Mouse (Mus musculus) lung, embryonic 15.5 days (tissue): Measurements from ENCODE around the gene Gsdma3. TPM values are rescaled to one million over a fixed set of nuclear protein-coding genes. Genes with fewer than 3 reads are reported as not detected.
A peak's percentile ranks its signal among the peaks of the same experiment; 100 is the strongest.
"Not testable (repeated sequence)": the region's sequence is repeated elsewhere in the genome, so short reads cannot be mapped to it uniquely, and the experiment has no call there.

Experiments used
- ATAC-seq: fragments of 200-750 bp; cut with Nextera tagmentation; 2 replicates; pipeline ENCODE4 v1.8.0; 2017; ENCODE audit warnings: moderate number of reproducible peaks, borderline replicate concordance; ENCODE audit not compliant: low FRiP score, low TSS enrichment; ENCODE audit errors: extremely low read depth
- H3K27ac ChIP-seq: fragments of 300-500 bp; sonication (generic); 2 replicates; pipeline ENCODE4 v1.5.1; 2015; ENCODE audit warnings: moderate library complexity, mild to moderate bottlenecking, inconsistent platforms
- H3K27me3 ChIP-seq: fragments of 300-500 bp; sonication (generic); 2 replicates; pipeline ENCODE4 v1.6.1; 2015; ENCODE audit warnings: inconsistent platforms
- H3K36me3 ChIP-seq: fragments of 300-500 bp; sonication (generic); 2 replicates; pipeline ENCODE4 v1.6.1; 2015; ENCODE audit warnings: inconsistent platforms
- H3K4me1 ChIP-seq: fragments of 300-500 bp; sonication (generic); 2 replicates; pipeline ENCODE4 v1.6.1; 2015; ENCODE audit warnings: inconsistent platforms
- H3K4me2 ChIP-seq: fragments of 300-500 bp; sonication (generic); 2 replicates; pipeline ENCODE4 v1.6.1; 2015; ENCODE audit warnings: inconsistent platforms, mild to moderate bottlenecking, moderate library complexity
- H3K4me3 ChIP-seq: fragments of 300-500 bp; sonication (generic); 2 replicates; pipeline ENCODE4 v1.5.1; 2015; ENCODE audit warnings: mild to moderate bottlenecking, inconsistent platforms
- H3K9ac ChIP-seq: fragments of 300-500 bp; sonication (generic); 2 replicates; pipeline ENCODE4 v1.6.1; 2015; ENCODE audit warnings: inconsistent platforms
- H3K9me3 ChIP-seq: fragments of 300-500 bp; sonication (generic); 2 replicates; pipeline ENCODE4 v1.6.1; 2016; ENCODE audit warnings: inconsistent platforms
- WGBS: fragments of 180-500 bp; shearing (Covaris S2); methylation state at CpG from one replicate; pipeline ENCODE4 v1.1.7; 2015; 5-methylcytosine and 5-hydroxymethylcytosine counted together
- polyA plus RNA-seq: library from polyadenylated mRNA; unstranded; fragments of >200 nt; fragmentation: Nextera tagmentation; extraction: Ambion mirVana; gene quantifications from 2 replicates; pipeline ENCODE4 v1.2.1, GENCODE M21; 2015

The Gsdma3 gene
- polyA plus RNA-seq, 1 experiment from 2014 or later: not detected

- no peaks in the 10 kb centered on the region for H3K4me1 ChIP-seq
- H3K36me3 ChIP-seq: no peaks in the 10 kb centered on the region
- no peak overlapping the region for H3K4me3 ChIP-seq
- ATAC-seq: no peak
- no peak overlapping the region for H3K27ac ChIP-seq
- 72% methylated on average over 5 of the region's 5 CpGs for WGBS
- no peak overlapping the region for H3K4me2 ChIP-seq
- H3K9me3 ChIP-seq: no peaks in the 10 kb centered on the region
- no peak overlapping the region for H3K9ac ChIP-seq
- H3K27me3 ChIP-seq: peaks cover 11% of the 10 kb centered on the region; the same call in 1 of the 2 replicates
Measured at GRCm38 (mm10) chr11:98672482-98672881, 46.3 kb downstream of the Gsdma3 start.

- 13% methylated on average over 7 of the region's 7 CpGs for WGBS
- not testable (repeated sequence) for H3K4me3 ChIP-seq, H3K9ac ChIP-seq, H3K27me3 ChIP-seq, H3K4me2 ChIP-seq, H3K27ac ChIP-seq, H3K36me3 ChIP-seq, H3K9me3 ChIP-seq, H3K4me1 ChIP-seq
- peak; percentile 46; the same call in 1 of the 2 replicates for ATAC-seq
Measured at GRCm38 (mm10) chr11:98673136-98673535, 47.0 kb downstream of the Gsdma3 start.

- no peak for ATAC-seq
- no peaks in the 10 kb centered on the region for H3K9me3 ChIP-seq
- WGBS: 29% methylated on average over 7 of the region's 7 CpGs
- H3K27ac ChIP-seq: no peak overlapping the region
- H3K27me3 ChIP-seq: no peaks in the 10 kb centered on the region; the same call in 1 of the 2 replicates
- H3K9ac ChIP-seq: no peak overlapping the region
- no peak overlapping the region for H3K4me2 ChIP-seq
- H3K4me3 ChIP-seq: no peak overlapping the region
- no peaks in the 10 kb centered on the region for H3K36me3 ChIP-seq
- no peaks in the 10 kb centered on the region for H3K4me1 ChIP-seq
Measured at GRCm38 (mm10) chr11:98675829-98676363, 49.7 kb downstream of the Gsdma3 start.

DNA sequence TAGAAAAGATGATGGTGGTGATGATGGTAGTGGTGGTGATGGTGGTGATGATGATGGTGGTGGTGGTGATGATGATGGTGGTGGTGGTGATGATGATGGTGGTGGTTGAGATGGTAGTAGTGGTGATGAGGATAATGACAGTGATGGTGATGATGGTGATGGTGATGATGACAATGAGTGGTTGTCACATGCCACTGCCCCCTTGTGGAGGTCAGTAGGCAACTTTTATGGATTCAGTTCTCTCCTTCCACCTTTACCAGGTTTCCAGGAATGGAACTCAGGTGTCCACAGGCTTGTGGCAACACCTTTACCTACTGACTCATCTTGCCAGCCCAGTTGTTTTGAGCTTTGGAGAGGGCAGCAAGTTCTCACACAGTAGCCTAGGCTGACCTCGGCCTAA lies 53.9 kb downstream of the Gsdma3 start:
- Histone ChIP-seq H3K27ac (no peak overlapping the region), H3K4me3 (no peak overlapping the region), H3K9me3 (no peaks in the 10 kb centered on the region), H3K27me3 (no peaks in the 10 kb centered on the region), H3K36me3 (peaks cover 1% of the 10 kb centered on the region; the same call in 1 of the 2 replicates), H3K9ac (no peak overlapping the region), H3K4me1 (peaks cover 15% of the 10 kb centered on the region), H3K4me2 (no peak overlapping the region)
- no peak for ATAC-seq
- WGBS: 89% methylated on average over 1 of the region's 1 CpGs

GRCm38 (mm10) chr11:98680595-98680994 lies 54.4 kb downstream of the Gsdma3 start:
- ATAC-seq, H3K9me3 ChIP-seq, H3K36me3 ChIP-seq, H3K4me2 ChIP-seq, H3K27ac ChIP-seq, H3K4me3 ChIP-seq, H3K27me3 ChIP-seq, H3K9ac ChIP-seq: not testable (repeated sequence)
- 87% methylated on average over 4 of the region's 4 CpGs for WGBS
- peaks cover 15% of the 10 kb centered on the region for H3K4me1 ChIP-seq

GRCm38 (mm10) chr11:98681186-98681585 lies 55.0 kb downstream of the Gsdma3 start:
- Histone ChIP-seq H3K4me3 (no peak overlapping the region), H3K4me2 (no peak overlapping the region; the same call in 1 of the 2 replicates)
- 83% methylated on average over 4 of the region's 4 CpGs for WGBS

DNA sequence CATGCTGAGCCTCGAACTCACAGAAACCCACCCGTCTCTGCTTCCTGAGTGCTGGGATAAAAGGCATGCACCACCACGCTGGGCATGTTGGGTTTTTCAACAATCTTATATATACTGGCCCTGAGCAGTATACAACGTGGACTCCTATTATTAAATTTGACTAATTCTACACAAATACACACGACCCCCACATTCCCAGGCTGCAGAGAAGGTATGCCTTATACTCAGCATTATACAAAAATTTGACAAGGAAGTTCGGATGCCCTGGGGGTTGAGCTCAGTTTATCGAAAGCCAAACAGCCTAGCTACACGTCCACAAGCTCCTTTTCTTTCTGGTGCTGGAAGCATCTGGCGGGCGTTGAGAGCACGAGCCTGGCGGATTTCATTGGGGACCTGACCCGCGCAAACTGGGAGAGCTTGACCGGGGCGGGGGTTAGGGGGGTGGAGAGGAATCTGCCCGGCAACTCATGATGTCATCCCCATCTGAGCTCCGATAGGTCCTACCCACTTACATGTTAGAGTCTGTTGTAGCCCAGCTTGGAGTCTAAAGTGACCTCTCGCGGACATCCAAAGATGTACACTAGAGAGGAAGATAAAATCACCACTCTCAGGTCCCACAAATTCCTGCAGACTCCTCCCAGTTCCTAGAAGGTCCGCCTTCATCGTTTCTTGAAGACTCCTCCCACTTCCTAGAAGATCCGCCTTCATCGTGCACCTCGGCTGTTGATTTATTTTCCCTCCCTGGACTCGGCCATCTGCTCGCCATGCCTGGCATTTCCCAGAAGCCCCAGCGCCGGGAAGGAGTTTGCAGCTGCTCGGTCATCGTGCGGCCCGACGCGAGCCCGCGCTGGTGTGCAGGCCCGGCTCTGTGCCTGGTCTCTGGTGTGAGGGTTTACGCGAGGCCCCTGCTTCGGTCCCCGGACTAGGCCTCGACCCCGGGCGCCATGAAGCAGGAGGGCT lies 55.9 kb downstream of the Gsdma3 start, which contains the start of gene Psmd3:
Psmd3 (plus strand) TSS at position 769 of the 960 bp plus-strand sequence.
- H3K4me3 ChIP-seq: peak within 1 kb of the TSS; percentile 92
- peak within 1 kb of the TSS; percentile 82 for H3K4me2 ChIP-seq
- H3K4me1 ChIP-seq: peaks cover 15% of the 10 kb centered on the region
- ATAC-seq: peak; percentile 95
- 4% methylated on average over 45 of the region's 45 CpGs for WGBS
- no peaks in the 10 kb centered on the region for H3K9me3 ChIP-seq
- H3K27ac ChIP-seq: peak within 1 kb of the TSS; percentile 74
- H3K9ac ChIP-seq: peak within 1 kb of the TSS; percentile 96
- no peaks in the 10 kb centered on the region for H3K27me3 ChIP-seq
- H3K36me3 ChIP-seq: peaks cover 21% of the 10 kb centered on the region

More at GRCm38 (mm10) chr11:98681186-98681585, 55.0 kb downstream of the Gsdma3 start:
- Histone ChIP-seq H3K36me3 (peaks cover 13% of the 10 kb centered on the region), H3K9me3 (no peaks in the 10 kb centered on the region), H3K9ac (no peak overlapping the region), H3K27me3 (no peaks in the 10 kb centered on the region), H3K27ac (no peak overlapping the region), H3K4me1 (peaks cover 15% of the 10 kb centered on the region)
- no peak for ATAC-seq

GRCm38 (mm10) chr11:98682811-98683210 lies 56.7 kb downstream of the Gsdma3 start:
- peak overlapping the region; percentile 82 for H3K4me2 ChIP-seq
- H3K4me1 ChIP-seq: peaks cover 15% of the 10 kb centered on the region
- H3K27ac ChIP-seq: peak overlapping the region; percentile 74
- peak overlapping the region; percentile 96 for H3K9ac ChIP-seq
- no peaks in the 10 kb centered on the region for H3K27me3 ChIP-seq
- ATAC-seq: peak; percentile 37
- under 1% methylated on average over 23 of the region's 23 CpGs for WGBS
- no peaks in the 10 kb centered on the region for H3K9me3 ChIP-seq
- peaks cover 29% of the 10 kb centered on the region for H3K36me3 ChIP-seq
- H3K4me3 ChIP-seq: peak overlapping the region; percentile 92

DNA sequence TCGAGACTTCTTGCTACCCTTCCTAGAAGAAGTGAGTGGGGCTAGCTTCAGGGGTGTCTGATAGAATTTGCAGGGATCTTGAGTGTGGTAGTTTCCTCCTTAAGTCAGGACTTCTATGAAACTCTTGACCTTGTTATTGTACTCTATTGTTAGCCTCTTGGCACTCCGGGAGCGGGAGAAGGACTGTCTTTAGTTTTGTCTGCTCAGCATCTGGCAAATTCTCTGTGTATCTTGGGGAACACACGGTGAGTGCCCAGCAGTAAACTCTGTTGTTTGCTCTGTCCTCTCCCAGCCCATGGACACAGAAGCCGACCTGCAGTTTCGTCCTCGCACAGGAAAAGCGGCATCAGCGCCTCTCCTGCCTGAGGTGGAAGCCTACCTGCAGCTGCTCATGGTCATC lies 59.5 kb downstream of the Gsdma3 start:
- Histone ChIP-seq H3K36me3 (peaks cover 49% of the 10 kb centered on the region), H3K9ac (no peak overlapping the region), H3K27ac (no peak overlapping the region), H3K27me3 (no peaks in the 10 kb centered on the region), H3K4me3 (no peak overlapping the region), H3K4me2 (no peak overlapping the region), H3K4me1 (peaks cover 15% of the 10 kb centered on the region), H3K9me3 (no peaks in the 10 kb centered on the region)
- WGBS: 90% methylated on average over 9 of the region's 9 CpGs
- no peak for ATAC-seq

GRCm38 (mm10) chr11:98686976-98687375 lies 60.8 kb downstream of the Gsdma3 start:
- H3K4me3 ChIP-seq: no peak overlapping the region
- no peak for ATAC-seq
- 84% methylated on average over 4 of the region's 4 CpGs for WGBS
- no peak overlapping the region for H3K9ac ChIP-seq
- H3K4me2 ChIP-seq: no peak overlapping the region
- peaks cover 15% of the 10 kb centered on the region for H3K4me1 ChIP-seq
- H3K27me3 ChIP-seq: no peaks in the 10 kb centered on the region
- peaks cover 62% of the 10 kb centered on the region for H3K36me3 ChIP-seq
- no peak overlapping the region for H3K27ac ChIP-seq
- H3K9me3 ChIP-seq: no peaks in the 10 kb centered on the region
